Mouse (Mus musculus) lung, postnatal 25 days (tissue): ENCODE measurements around the gene Zfc3h1.

Experiments used
- DNase-seq: peaks from one replicate; pipeline ENCODE4 v3.0.0; 2022; ENCODE audit warnings: low spot score

Zfc3h1 gene

DNA sequence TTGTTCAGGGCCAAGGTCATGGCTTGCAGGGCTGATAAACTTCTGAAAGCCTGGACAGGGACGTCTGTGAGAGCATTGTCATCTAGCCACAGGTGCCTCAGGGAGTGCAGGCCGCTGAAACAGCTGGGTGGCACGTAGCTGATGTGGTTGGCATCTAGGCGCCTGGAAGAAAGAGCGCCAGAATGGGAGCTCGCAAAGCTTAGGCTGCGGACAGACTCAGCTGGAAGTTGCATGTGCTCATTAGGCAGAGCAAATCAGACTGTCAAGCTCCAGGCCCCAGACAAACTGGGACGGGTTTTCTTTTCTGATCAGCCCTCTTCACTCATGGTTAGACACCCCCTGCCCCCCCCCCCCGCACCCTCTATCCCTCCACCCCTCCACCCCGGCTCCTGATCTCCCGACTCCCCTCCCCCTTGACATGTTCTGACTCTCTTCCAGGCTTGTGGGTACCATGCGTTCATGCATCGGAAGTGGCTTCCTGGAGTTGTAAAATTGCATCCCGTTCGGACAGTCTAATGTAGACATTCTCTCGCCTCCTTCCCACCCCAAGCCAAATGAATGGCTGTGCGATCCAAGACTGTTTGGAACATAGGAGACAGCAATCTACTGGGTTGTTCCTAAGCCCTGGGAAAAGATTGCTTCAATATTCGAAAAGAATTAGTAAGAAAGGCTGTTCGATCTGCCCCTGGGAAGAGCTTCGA, 93.8 kb downstream of the Zfc3h1 start:
- no peak for DNase-seq
